Mouse (Mus musculus): ENCODE measurements around the gene 6030458C11Rik.

Gene 6030458C11Rik

DNA sequence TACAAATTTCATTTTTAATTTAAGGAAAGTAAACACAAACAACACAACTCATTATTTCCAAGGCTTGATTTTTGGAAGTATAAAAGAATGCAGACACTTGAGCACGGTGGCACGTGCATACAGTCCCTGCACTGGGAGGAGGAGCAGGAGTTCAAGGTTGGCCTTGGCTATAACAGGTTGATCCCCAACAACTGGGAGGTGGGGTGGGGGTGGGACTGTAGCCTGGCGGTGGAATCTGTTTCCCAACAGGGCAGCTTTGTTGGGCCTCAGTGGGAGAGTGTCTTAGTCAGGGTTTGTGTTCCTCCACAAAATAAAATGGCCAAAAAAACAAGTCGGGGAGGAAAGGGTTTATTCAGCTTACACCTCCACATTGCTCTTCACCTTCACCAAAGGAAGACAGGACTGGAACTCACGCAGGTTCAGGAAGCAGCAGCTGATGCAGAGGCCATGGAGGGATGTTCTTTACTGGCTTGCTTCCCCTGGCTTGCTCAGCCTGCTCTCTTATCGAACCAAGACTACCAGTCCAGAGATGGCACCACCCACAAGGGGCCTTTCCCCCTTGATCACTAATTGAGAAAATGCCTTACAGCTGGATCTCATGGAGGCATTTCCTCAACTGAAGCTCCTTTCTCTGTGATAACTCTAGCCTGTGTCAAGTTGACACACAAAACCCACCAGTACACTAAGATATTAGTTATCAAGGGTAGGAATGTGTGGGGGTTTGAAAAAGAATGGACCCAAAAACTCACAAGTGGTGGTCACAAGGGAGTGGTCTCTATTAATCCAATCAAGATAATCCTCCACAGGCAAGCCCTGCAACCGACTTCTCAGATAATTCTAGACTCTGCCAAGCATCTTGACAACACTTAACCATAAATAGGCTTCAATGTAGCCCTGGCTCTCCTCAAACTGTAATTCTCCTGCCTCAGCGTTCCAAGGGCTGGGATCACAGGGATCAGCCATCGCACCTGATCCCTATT, 1.7 kb downstream of the 6030458C11Rik start:
- in situ Hi-C loops (cut with MboI, MseI), result no loop called here

GRCm38 (mm10) chr15:12817592-12817991, 6.9 kb downstream of the 6030458C11Rik start:
- in situ Hi-C loops (cut with MboI, MseI), result no loop called here

DNA sequence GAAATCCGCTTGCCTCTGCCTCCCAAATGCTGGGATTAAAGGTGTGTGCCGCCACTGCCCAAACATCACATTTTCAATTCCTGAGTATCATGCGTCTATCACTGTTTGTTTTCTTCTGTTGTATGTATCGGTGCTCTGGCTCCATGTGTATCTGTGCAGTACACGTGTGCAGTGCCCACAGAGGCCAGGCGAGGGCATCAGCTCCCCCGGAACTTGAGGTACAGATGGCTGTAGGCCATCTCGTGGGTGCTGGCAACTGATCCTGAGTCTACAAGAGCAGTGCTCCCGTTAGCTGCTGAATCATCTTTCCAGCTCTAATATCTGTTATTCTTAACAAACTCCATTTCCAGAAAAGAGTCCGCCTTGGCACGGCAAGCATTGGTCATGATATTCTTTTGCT, 11.8 kb downstream of the 6030458C11Rik start:
- in situ Hi-C loops (cut with MboI, MseI), result no loop called here

GRCm38 (mm10) chr15:12809305-12809704, 15.1 kb downstream of the 6030458C11Rik start:
- in situ Hi-C loops (cut with MboI, MseI), result no loop called here

DNA sequence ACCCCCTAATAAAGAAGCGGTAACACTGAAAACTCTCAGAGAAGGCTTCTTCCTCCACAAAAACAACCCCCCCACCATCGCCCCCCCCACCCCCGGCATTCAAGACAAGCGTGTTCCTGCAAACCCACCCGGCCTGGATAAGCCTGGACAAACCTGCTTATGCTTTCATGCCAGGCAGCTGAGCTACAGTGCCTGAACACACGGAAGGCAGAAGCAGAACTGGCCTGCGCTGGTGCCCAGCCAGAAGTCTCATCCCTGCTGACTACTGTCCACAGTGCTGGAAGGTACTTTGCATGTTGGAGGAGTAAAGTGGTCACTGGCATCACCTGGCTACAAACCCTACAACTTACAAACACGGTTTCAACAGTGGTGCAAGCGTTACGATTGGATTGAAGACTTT, 17.4 kb downstream of the 6030458C11Rik start:
- in situ Hi-C loops (cut with MboI, MseI), result no loop called here

DNA sequence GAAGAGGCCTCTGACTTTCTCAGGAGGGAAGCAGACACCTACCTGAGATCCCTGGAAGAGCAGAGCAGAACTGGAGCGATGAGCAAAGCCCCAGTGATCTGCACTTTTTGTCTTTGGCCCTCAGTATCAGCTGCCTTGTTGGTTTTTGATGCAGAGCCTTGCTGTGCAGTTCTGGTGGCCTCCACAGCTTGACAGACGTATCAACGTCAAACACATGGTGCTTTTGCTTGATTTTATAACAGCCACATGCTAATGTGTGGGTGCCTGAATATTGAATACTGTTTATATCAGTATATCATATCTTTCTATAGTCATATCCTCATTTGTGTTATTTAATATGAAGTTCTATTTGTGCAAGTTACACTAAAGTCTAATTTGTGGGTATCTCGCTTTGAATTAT, 19.4 kb downstream of the 6030458C11Rik start:
- in situ Hi-C loops (cut with MboI, MseI), result no loop called here

GRCm38 (mm10) chr15:12801142-12801506, 23.3 kb downstream of the 6030458C11Rik start:
- in situ Hi-C loops (cut with MboI, MseI), result loop anchor here (5.0 kb wide), 1 partner anchor 424 kb away; no protein-coding TSS in a partner anchor

DNA sequence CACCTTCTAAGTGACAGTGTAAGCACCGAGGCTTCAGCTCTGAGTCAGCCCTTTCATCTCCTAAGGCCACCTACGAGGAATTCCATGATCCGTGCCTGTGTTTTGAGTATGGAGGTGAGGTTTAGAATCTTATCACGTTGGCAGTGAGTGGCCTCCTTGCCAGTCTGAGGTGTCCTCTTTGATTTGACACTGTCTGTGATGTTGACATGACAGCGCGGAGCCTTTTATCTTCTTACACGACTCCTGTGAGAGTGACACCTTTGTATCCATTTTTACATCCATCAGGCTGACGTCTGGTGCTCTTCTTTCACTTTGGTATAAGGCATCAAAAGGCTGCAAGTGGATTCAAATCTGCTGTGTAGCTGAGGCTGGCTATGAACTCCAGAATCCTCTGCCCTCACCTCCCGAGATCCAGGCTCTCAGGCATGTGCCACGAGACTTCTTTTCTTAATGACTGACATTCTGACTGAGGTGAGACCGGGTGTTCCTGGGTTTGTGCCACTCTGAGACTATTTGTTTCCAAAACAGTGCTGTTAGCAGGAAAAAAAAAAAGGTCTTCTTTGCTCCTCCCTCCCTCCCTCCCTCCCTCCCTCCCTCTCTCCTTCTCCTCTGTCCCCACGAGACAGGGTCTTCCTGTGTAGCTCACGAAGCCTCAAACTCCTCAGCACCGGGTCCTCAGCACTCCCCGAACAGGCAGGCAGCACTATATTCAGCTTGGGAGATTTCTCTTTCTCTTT, 23.9 kb downstream of the 6030458C11Rik start:
- in situ Hi-C loops (cut with MboI, MseI), result loop anchor here (5.0 kb wide), 1 partner anchor 423 kb away; no protein-coding TSS in a partner anchor

- in situ Hi-C loops (cut with MboI, MseI), result no loop called here
Measured at GRCm38 (mm10) chr15:12798043-12798442, 26.4 kb downstream of the 6030458C11Rik start.

DNA sequence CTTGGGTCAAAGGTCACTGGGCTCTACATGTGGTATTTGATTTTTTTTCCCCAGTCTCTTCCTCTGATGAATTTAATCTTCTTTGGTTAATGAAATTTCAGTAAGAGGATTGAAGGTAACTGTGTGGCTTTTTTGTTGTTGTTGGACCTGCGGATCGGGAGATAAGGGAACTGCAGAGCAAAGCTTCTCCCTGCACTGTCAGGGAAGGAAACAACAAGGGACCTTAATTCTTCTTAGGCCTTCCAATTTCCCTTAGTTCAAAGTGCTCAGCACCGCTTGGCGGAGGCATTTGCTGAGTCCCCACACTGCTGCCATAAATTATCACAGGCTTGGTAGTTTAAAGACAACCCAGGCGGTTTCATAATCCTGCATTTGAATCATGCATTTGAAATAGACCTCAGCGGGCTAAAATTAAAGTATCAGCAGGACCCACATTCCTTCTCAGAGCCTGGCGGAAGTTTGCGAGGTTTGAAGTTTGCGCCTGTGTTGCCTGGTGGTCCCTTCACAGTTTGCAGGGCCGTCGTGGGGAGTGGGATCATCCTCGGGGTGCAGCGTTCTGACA, 28.5 kb downstream of the 6030458C11Rik start:
- in situ Hi-C loops (cut with MboI, MseI), result no loop called here

DNA sequence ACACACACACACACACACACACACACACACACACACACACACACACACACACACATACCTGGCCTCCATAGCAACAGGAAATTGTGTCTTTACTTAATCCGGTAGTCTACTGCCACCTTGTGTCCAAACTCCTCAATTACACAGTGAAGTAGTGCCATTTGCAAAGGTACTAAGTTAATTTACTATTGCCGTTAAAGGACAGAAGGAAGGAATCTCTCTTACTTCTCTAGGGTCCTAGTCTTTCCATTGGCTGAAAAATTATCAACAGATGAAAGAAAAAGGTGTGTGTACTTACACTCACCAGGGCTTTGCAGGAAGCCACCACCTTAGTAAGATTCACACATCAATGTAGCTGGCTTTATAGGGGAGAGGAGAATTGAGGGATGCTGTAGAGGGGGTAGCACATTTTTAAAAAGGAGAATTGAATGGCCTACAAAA, 29.0 kb downstream of the 6030458C11Rik start:
- in situ Hi-C loops (cut with MboI, MseI), result no loop called here

DNA sequence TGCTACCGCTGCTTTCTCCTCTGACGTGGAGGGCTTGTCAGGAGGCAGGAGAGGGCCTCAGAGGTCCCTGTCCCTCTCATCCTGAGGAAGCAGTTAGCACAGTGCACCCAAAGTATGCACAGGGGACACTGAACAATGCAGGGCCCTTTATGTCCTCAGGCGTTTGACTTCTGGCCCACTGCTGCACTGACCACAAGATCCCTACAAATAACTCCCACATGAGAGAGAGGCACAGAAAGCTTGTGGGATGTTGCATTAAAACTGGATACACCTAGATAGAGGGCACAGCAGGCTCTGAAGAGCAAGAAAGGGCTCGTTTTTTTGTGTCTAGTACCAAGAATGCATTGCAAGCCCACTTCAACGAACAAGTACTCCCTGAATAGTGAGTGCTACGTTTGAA, 30.1 kb downstream of the 6030458C11Rik start:
- in situ Hi-C loops (cut with MboI, MseI), result loop anchor here (5.0 kb wide), 1 partner anchor 207 kb away; no protein-coding TSS in a partner anchor

GRCm38 (mm10) chr15:12789406-12789867, 35.0 kb downstream of the 6030458C11Rik start:
- in situ Hi-C loops (cut with MboI, MseI), result no loop called here

DNA sequence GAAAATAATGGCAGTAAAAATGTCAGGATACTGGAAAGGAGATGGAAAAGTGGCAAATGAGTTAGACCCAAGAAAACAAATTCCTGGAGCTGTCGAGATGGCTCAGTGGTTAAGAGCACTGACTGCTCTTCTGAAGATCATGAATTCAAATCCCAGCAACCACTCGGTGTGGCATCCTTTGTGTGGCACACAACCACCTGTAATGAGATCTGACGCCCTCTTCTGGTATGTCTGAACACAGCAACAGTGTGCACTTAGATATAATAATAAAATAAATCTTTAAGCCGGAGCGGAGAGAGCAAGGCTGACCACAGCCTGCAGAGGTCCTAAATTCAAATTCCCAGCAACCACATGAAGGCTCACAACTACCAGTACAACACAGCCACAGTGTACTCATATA, 35.9 kb downstream of the 6030458C11Rik start:
- in situ Hi-C loops (cut with MboI, MseI), result no loop called here

- in situ Hi-C loops (cut with MboI, MseI), result no loop called here
Measured at GRCm38 (mm10) chr15:12781729-12782326, 42.6 kb downstream of the 6030458C11Rik start.

DNA sequence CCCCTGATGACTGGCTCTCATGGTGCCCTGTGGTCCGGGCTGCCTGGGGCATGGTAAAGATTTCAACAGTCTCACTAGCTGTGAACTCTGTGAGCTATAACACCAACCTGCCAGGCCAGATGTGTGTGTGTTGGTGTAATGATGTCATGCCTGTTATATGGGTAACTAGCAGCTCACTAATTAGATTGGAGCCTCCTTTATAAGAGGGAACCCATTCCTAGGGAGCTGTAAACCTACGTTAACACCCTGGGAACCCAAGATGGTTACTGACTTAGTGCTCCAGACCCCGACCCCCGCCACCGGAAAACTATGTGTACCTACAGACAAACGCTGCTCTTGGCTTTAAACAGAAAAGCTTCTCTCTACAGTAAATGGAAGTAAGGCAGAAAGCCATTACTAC, 43.2 kb downstream of the 6030458C11Rik start:
- in situ Hi-C loops (cut with MboI, MseI), result no loop called here

DNA sequence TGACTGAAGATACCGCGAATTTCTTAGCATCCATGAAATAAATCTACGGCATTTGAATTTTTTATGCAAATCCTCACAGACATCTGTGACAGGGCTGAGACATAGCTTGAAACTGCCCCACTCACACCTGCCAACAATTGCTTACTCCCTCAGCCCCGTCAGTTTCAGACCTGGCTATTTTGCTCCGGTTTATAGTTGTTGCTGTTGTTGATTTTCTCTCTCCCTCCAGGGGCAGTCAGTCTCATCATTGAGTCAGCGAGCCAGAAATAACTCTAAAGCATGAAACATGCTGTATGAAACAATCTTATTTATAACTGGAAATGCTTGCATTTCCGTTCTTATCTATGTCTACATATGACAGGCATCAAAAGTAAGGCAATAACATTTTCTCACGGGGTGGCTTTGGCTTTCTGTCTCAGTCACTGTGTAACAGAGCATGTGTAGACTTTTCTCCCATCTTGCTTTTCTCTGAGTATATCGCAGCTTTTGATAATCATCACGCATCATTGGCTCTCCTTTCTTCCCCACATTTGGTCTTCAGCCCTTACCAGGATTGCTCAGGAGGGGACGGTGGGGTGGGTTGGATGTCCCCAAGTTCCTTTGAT, 50.2 kb downstream of the 6030458C11Rik start:
- in situ Hi-C loops (cut with MboI, MseI), result no loop called here

GRCm38 (mm10) chr15:12770958-12771357, 53.5 kb downstream of the 6030458C11Rik start:
- in situ Hi-C loops (cut with MboI, MseI), result no loop called here

- in situ Hi-C loops (cut with MboI, MseI), result no loop called here
Measured at GRCm38 (mm10) chr15:12766848-12767247, 57.6 kb downstream of the 6030458C11Rik start.

- in situ Hi-C loops (cut with MboI, MseI), result no loop called here
Measured at GRCm38 (mm10) chr15:12763147-12763546, 61.3 kb downstream of the 6030458C11Rik start.

DNA sequence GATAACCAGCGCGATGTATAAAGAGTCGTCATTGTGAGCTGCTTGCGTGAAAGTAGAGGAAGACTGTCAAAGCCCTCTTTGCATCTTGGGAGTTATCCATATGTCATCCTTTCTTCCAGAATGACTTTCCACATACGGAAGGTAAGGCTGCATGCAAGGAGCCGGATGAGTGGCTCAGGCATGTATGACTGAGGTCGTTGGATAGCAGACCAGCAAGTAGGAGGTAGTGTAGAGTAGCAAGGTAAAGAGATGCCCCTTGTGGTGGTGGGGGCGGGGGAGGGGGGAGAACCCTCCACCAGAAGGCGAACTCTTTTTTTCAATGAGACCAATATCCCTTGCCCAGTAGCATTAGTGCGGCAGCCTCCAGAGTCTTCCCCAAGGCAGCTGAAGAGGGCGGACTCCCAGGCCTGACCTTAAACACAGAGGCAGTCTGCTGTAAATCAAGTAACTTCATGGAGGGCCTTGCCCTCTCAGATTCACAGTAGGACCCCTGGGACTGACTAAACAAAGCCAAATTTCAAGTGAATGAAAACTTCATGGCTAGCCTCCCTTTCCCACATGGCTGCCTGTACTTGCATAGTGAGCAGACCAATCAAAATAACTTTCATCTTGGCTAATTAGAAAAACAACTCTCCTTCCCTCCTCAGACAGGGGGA, 62.1 kb downstream of the 6030458C11Rik start:
- in situ Hi-C loops (cut with MboI, MseI), result no loop called here

Data from regulatory T cell (primary cell).